Mouse (Mus musculus): ENCODE results near the gene Mepe. TPM values are rescaled to one million over a fixed set of nuclear protein-coding genes. Genes with fewer than 3 reads are reported as not detected.

The Mepe gene
- polyA plus RNA-seq, 1 experiment = not detected

DNA sequence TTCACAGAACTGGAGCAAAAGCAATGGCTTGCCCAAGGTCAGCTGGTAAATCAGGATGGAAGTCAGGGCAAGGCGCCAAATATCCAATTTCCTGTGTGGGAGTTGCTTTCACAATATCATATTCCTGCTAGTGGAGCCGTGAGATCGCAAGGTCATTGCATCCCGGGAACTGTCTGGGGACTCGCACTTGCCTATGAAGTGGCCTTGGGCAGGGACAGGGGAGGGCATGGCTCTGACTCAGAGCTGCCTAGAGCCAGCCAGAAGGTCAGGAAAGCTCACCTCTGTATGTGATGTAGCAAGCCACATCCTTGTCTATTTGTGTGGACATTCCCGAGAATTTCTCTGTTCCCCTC lies 49.2 kb downstream of the Mepe start:
- no peaks in the 10 kb centered on the region for H3K27me3 ChIP-seq (ENCODE audit: control insufficient read depth, insufficient read depth, low read length)
- no peak for TF ChIP-seq POLR2A (IDR thresholded peaks at IDR 0.05; ENCODE audit: control insufficient read depth, low read depth, low read length)
- no peak for TF ChIP-seq CTCF (IDR thresholded peaks at IDR 0.05; ENCODE audit: control insufficient read depth, insufficient read depth, insufficient replicate concordance, low read depth, low read length)
- H3K4me1 ChIP-seq (ENCODE audit: control insufficient read depth, insufficient read depth, low read length) = no peaks in the 10 kb centered on the region
- no peak overlapping the region for H3K27ac ChIP-seq (ENCODE audit: control insufficient read depth, insufficient read depth, low read depth, low read length)
- no peaks in the 10 kb centered on the region for H3K36me3 ChIP-seq (ENCODE audit: control insufficient read depth, insufficient read depth, low read length)
- no peak overlapping the region for H3K4me3 ChIP-seq (ENCODE audit: control insufficient read depth, low read depth, low read length)

GRCm38 (mm10) chr5:104375132-104375531 lies 50.0 kb downstream of the Mepe start:
- TF ChIP-seq POLR2A (IDR thresholded peaks at IDR 0.05; ENCODE audit: control insufficient read depth, low read depth, low read length) (no peak), CTCF (IDR thresholded peaks at IDR 0.05; ENCODE audit: control insufficient read depth, insufficient read depth, insufficient replicate concordance, low read depth, low read length) (no peak)
- no peak overlapping the region for H3K27ac ChIP-seq (ENCODE audit: control insufficient read depth, insufficient read depth, low read depth, low read length)
- no peaks in the 10 kb centered on the region for H3K27me3 ChIP-seq (ENCODE audit: control insufficient read depth, insufficient read depth, low read length)
- no peak overlapping the region for H3K4me3 ChIP-seq (ENCODE audit: control insufficient read depth, low read depth, low read length)
- no peaks in the 10 kb centered on the region for H3K4me1 ChIP-seq (ENCODE audit: control insufficient read depth, insufficient read depth, low read length)
- no peaks in the 10 kb centered on the region for H3K36me3 ChIP-seq (ENCODE audit: control insufficient read depth, insufficient read depth, low read length)

- no peaks in the 10 kb centered on the region for H3K27me3 ChIP-seq (ENCODE audit: control insufficient read depth, insufficient read depth, low read length)
- H3K4me3 ChIP-seq (ENCODE audit: control insufficient read depth, low read depth, low read length) = no peak overlapping the region
- TF ChIP-seq CTCF (IDR thresholded peaks at IDR 0.05; ENCODE audit: control insufficient read depth, insufficient read depth, insufficient replicate concordance, low read depth, low read length) (no peak), POLR2A (IDR thresholded peaks at IDR 0.05; ENCODE audit: control insufficient read depth, low read depth, low read length) (no peak)
- no peaks in the 10 kb centered on the region for H3K36me3 ChIP-seq (ENCODE audit: control insufficient read depth, insufficient read depth, low read length)
- no peaks in the 10 kb centered on the region for H3K4me1 ChIP-seq (ENCODE audit: control insufficient read depth, insufficient read depth, low read length)
- no peak overlapping the region for H3K27ac ChIP-seq (ENCODE audit: control insufficient read depth, insufficient read depth, low read depth, low read length)
Measured at GRCm38 (mm10) chr5:104376890-104377289, 51.8 kb downstream of the Mepe start.

GRCm38 (mm10) chr5:104380574-104380973 lies 55.4 kb downstream of the Mepe start:
- Histone ChIP-seq H3K36me3 (ENCODE audit: control insufficient read depth, insufficient read depth, low read length) (no peaks in the 10 kb centered on the region), H3K27ac (ENCODE audit: control insufficient read depth, insufficient read depth, low read depth, low read length) (no peak overlapping the region), H3K4me3 (ENCODE audit: control insufficient read depth, low read depth, low read length) (no peak overlapping the region), H3K4me1 (ENCODE audit: control insufficient read depth, insufficient read depth, low read length) (peaks cover 3% of the 10 kb centered on the region), H3K27me3 (ENCODE audit: control insufficient read depth, insufficient read depth, low read length) (no peaks in the 10 kb centered on the region)
- no peak for TF ChIP-seq CTCF (IDR thresholded peaks at IDR 0.05; ENCODE audit: control insufficient read depth, insufficient read depth, insufficient replicate concordance, low read depth, low read length)

DNA sequence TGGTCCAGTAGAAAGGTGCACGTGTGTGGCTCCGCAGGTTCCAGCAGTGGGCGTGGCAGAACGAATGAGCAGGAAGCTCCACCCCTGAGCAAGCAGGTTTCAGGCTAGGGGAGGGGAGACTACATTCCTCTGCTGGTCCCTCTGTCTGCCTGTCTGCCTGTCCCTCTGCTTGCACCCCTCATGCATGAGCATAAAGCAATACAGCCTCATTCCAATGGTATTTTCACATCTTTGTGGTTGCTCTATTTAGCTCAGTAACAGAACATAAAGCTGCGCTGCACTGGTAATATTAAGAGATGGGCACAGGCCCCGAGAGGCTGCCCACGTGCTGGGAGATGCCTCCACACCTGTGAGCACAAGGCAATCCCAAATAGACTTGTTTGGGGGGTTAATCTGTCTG lies 56.5 kb downstream of the Mepe start:
- Histone ChIP-seq H3K36me3 (ENCODE audit: control insufficient read depth, insufficient read depth, low read length) (no peaks in the 10 kb centered on the region), H3K4me3 (ENCODE audit: control insufficient read depth, low read depth, low read length) (no peak overlapping the region), H3K27me3 (ENCODE audit: control insufficient read depth, insufficient read depth, low read length) (no peaks in the 10 kb centered on the region), H3K4me1 (ENCODE audit: control insufficient read depth, insufficient read depth, low read length) (peaks cover 8% of the 10 kb centered on the region), H3K27ac (ENCODE audit: control insufficient read depth, insufficient read depth, low read depth, low read length) (no peak overlapping the region)
- no peak for TF ChIP-seq CTCF (IDR thresholded peaks at IDR 0.05; ENCODE audit: control insufficient read depth, insufficient read depth, insufficient replicate concordance, low read depth, low read length)
- no peak for TF ChIP-seq POLR2A (IDR thresholded peaks at IDR 0.05; ENCODE audit: control insufficient read depth, low read depth, low read length)

- H3K36me3 ChIP-seq (ENCODE audit: control insufficient read depth, insufficient read depth, low read length) = no peaks in the 10 kb centered on the region
- peaks cover 8% of the 10 kb centered on the region for H3K4me1 ChIP-seq (ENCODE audit: control insufficient read depth, insufficient read depth, low read length)
- no peak overlapping the region for H3K4me3 ChIP-seq (ENCODE audit: control insufficient read depth, low read depth, low read length)
- TF ChIP-seq POLR2A (IDR thresholded peaks at IDR 0.05; ENCODE audit: control insufficient read depth, low read depth, low read length) (no peak), CTCF (IDR thresholded peaks at IDR 0.05; ENCODE audit: control insufficient read depth, insufficient read depth, insufficient replicate concordance, low read depth, low read length) (no peak)
- no peak overlapping the region for H3K27ac ChIP-seq (ENCODE audit: control insufficient read depth, insufficient read depth, low read depth, low read length)
- H3K27me3 ChIP-seq (ENCODE audit: control insufficient read depth, insufficient read depth, low read length) = no peaks in the 10 kb centered on the region
Measured at GRCm38 (mm10) chr5:104384540-104384939, 59.4 kb downstream of the Mepe start.

DNA sequence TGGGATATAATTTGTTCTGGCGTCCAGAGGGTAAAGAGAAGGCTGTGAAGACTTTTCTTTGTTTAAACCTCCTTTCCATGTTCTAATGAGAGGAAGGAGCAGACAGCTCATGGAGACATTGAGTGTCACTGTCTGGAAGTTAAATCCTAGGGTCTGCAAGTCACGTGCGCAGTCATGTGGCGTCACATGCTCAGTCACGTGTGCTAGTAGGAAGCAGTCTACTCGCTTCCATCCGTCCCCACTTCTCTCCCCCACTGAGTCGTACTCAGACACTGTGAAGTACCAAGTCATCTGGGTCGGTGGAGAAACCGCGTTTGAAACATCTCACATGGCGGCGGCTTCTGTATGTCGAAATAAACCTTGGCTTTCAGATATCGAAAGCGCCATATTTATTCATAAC lies 60.4 kb downstream of the Mepe start:
- no peaks in the 10 kb centered on the region for H3K36me3 ChIP-seq (ENCODE audit: control insufficient read depth, insufficient read depth, low read length)
- no peak overlapping the region for H3K27ac ChIP-seq (ENCODE audit: control insufficient read depth, insufficient read depth, low read depth, low read length)
- peaks cover 8% of the 10 kb centered on the region for H3K4me1 ChIP-seq (ENCODE audit: control insufficient read depth, insufficient read depth, low read length)
- H3K4me3 ChIP-seq (ENCODE audit: control insufficient read depth, low read depth, low read length) = peak overlapping the region; percentile 88
- no peaks in the 10 kb centered on the region for H3K27me3 ChIP-seq (ENCODE audit: control insufficient read depth, insufficient read depth, low read length)
- TF ChIP-seq POLR2A (IDR thresholded peaks at IDR 0.05; ENCODE audit: control insufficient read depth, low read depth, low read length) = no peak

- no peaks in the 10 kb centered on the region for H3K27me3 ChIP-seq (ENCODE audit: control insufficient read depth, insufficient read depth, low read length)
- no peaks in the 10 kb centered on the region for H3K36me3 ChIP-seq (ENCODE audit: control insufficient read depth, insufficient read depth, low read length)
- no peak overlapping the region for H3K27ac ChIP-seq (ENCODE audit: control insufficient read depth, insufficient read depth, low read depth, low read length)
- peaks cover 8% of the 10 kb centered on the region for H3K4me1 ChIP-seq (ENCODE audit: control insufficient read depth, insufficient read depth, low read length)
- TF ChIP-seq CTCF (IDR thresholded peaks at IDR 0.05; ENCODE audit: control insufficient read depth, insufficient read depth, insufficient replicate concordance, low read depth, low read length) (no peak), POLR2A (IDR thresholded peaks at IDR 0.05; ENCODE audit: control insufficient read depth, low read depth, low read length) (no peak)
- no peak overlapping the region for H3K4me3 ChIP-seq (ENCODE audit: control insufficient read depth, low read depth, low read length)
Measured at GRCm38 (mm10) chr5:104386908-104387307, 61.8 kb downstream of the Mepe start.

Other genes starting within 250 kb of the Mepe start
- gene Gm17660, start 247.7 kb upstream of the Mepe start, polyA plus RNA-seq (2012; rRNA removed) = 0.26 and 0.62 TPM in 2 replicates
- 15.8 and 23.1 TPM in 2 replicates for gene Sparcl1, start 211.6 kb upstream of the Mepe start, polyA plus RNA-seq (2012; rRNA removed)
- gene Dspp, start 154.6 kb upstream of the Mepe start, polyA plus RNA-seq (2012; rRNA removed) = not detected in 2 replicates
- not detected in 2 replicates for gene Dmp1, start 122.7 kb upstream of the Mepe start, polyA plus RNA-seq (2012; rRNA removed)
- gene Ibsp, start 26.2 kb upstream of the Mepe start, polyA plus RNA-seq (2012; rRNA removed) = 0.14 TPM in 1 of 2 replicates, not detected in the other
- 0.83 and 0.89 TPM in 2 replicates for gene Spp1, start 109.8 kb downstream of the Mepe start, polyA plus RNA-seq (2012; rRNA removed)
- gene Pkd2, start 134.1 kb downstream of the Mepe start, polyA plus RNA-seq (2012; rRNA removed) = 6.8 and 8.6 TPM in 2 replicates
- 2.8 and 3.2 TPM in 2 replicates for gene BC005561, start 183.0 kb downstream of the Mepe start, polyA plus RNA-seq (2012; rRNA removed)